Comparison of ENCODE assay signal across 13 mouse cellular contexts in genomic region chr1:117087136-117087535, GRCm38 (mm10).
"Had no signal": no experiment of that assay in that cellular context is flagged by ENCODE, and none has a peak within 500 bp of the region (broad histone marks: within the 10 kb centered on the region; RNA-seq: fewer than 3 reads in every experiment).

No protein-coding gene starts in this region.

- H3K36me3 ChIP-seq: limb, embryonic 12.5 days; neural tube, embryonic 15.5 days had no signal

- H3K4me1 ChIP-seq: limb, embryonic 12.5 days; neural tube, embryonic 15.5 days had no signal

- H3K27ac ChIP-seq: kidney, postnatal 0 days; layer of hippocampus, adult 2 months; limb, embryonic 12.5 days; liver, embryonic 14.5 days; neural tube, embryonic 15.5 days; stomach, postnatal 0 days had no signal

- H3K9me3 ChIP-seq: limb, embryonic 12.5 days; neural tube, embryonic 15.5 days had no signal

- H3K4me2 ChIP-seq: limb, embryonic 12.5 days; neural tube, embryonic 15.5 days had no signal

- H3K9ac ChIP-seq: limb, embryonic 12.5 days; liver, embryonic 14.5 days; neural tube, embryonic 15.5 days had no signal

- DNase-seq: kidney, adult 8-10 months; kidney, postnatal 36 days; lung, adult 18-20 months; right cerebral cortex, postnatal 14 days; thymus, postnatal 4 days had no signal

- H3K27me3 ChIP-seq: limb, embryonic 12.5 days; neural tube, embryonic 15.5 days had no signal

- ATAC-seq: intestine, postnatal 0 days had no signal

- H3K4me3 ChIP-seq: layer of hippocampus, adult 2 months; limb, embryonic 12.5 days; myocyte; neural tube, embryonic 15.5 days had no signal
